Mouse (Mus musculus) kidney, postnatal 0 days (tissue): ENCODE measurements around the gene Tsc2. TPM values are rescaled to one million over a fixed set of nuclear protein-coding genes. Genes with fewer than 3 reads are reported as not detected.

ENCODE experiments used
- ATAC-seq: fragments of 200-750 bp; cut with Nextera tagmentation; replicated peaks from 2 replicates; pipeline ENCODE4 v1.8.0; 2017; ENCODE audit warnings: low read depth, moderate number of reproducible peaks, moderate TSS enrichment, moderate library complexity; ENCODE audit not compliant: low FRiP score
- DNase-seq: peaks from one replicate; pipeline ENCODE4 v3.0.0-alpha.2; 2016; ENCODE audit warnings: low spot score
- H3K27ac ChIP-seq: fragments of 300-500 bp; sonication (generic); 2 replicates; pipeline ENCODE4 v1.5.1; 2014; ENCODE audit warnings: mild to moderate bottlenecking
- H3K27me3 ChIP-seq: fragments of 300-500 bp; sonication (generic); 2 replicates; pipeline ENCODE4 v1.6.1; 2014; ENCODE audit warnings: low read length, mixed read lengths; ENCODE audit not compliant: insufficient read depth
- H3K36me3 ChIP-seq: fragments of 300-500 bp; sonication (generic); 2 replicates; pipeline ENCODE4 v1.6.1; 2014; ENCODE audit warnings: low read length, mixed read lengths; ENCODE audit not compliant: insufficient read depth
- H3K4me1 ChIP-seq: fragments of 300-500 bp; sonication (generic); replicated peaks from 2 replicates; pipeline ENCODE4 v1.6.1; 2014; ENCODE audit warnings: antibody characterized with exemption, low read length, mixed read lengths; ENCODE audit not compliant: insufficient read depth
- H3K4me2 ChIP-seq: fragments of 300-500 bp; sonication (generic); 2 replicates; pipeline ENCODE4 v1.6.1; 2014; ENCODE audit warnings: mild to moderate bottlenecking, low read length, moderate library complexity, mixed read lengths
- H3K4me3 ChIP-seq: fragments of 300-500 bp; sonication (generic); replicated peaks from 2 replicates; pipeline ENCODE4 v1.5.1; 2014; ENCODE audit warnings: low read depth, low read length
- H3K9ac ChIP-seq: fragments of 300-500 bp; sonication (generic); 2 replicates; pipeline ENCODE4 v1.6.1; 2014; ENCODE audit warnings: low read depth, low read length
- H3K9me3 ChIP-seq: fragments of 300-500 bp; sonication (generic); replicated peaks from 2 replicates; pipeline ENCODE4 v1.6.1; 2016; ENCODE audit warnings: low read length, inconsistent platforms, mixed read lengths
- CTCF ChIP-seq: IDR thresholded peaks from 2 replicates; pipeline ENCODE4 v1.5.1; 2016; ENCODE audit warnings: antibody characterized with exemption, low read depth, mild to moderate bottlenecking, moderate library complexity
- WGBS: fragments of 180-500 bp; shearing (Covaris S2); extraction: QIAGEN DNeasy Blood & Tissue Kit; methylation state at CpG from one replicate; pipeline ENCODE4 v1.1.7; 2014; 5-methylcytosine and 5-hydroxymethylcytosine counted together
- microRNA-seq: library from miRNA; unstranded; fragments of <30 nt; microRNA quantifications from one replicate; pipeline ENCODE4, GENCODE M21; 2016
- polyA plus RNA-seq: library from polyadenylated mRNA; unstranded; fragments of >200 nt; fragmentation: Nextera tagmentation; extraction: Ambion mirVana; gene quantifications from 2 replicates; pipeline ENCODE4 v1.2.1, GENCODE M21; 2015

The Tsc2 gene
- polyA plus RNA-seq, 1 experiment from 2014 or later, result 36.4 TPM

GRCm38 (mm10) chr17:24550416-24551049 lies 81.9 kb downstream of the Tsc2 start:
- ATAC-seq, result peak; percentile 79
- peak overlapping the region; percentile 96 for H3K27ac ChIP-seq
- H3K9me3 ChIP-seq, result no peaks in the 10 kb centered on the region
- H3K4me1 ChIP-seq, result 0 out of 2 replicates have a peak, but pooled peaks cover 8% of the 10 kb centered on the region
- no peaks in the 10 kb centered on the region for H3K27me3 ChIP-seq
- peak; percentile 81 for DNase-seq
- peak overlapping the region; percentile 89 for H3K9ac ChIP-seq
- under 1% methylated on average over 44 of the region's 44 CpGs for WGBS
- peak overlapping the region; percentile 64 for H3K4me3 ChIP-seq
- peak overlapping the region; percentile 71 for H3K4me2 ChIP-seq
- no peaks in the 10 kb centered on the region for H3K36me3 ChIP-seq
- peak; percentile 9; the same call in 1 of the 2 replicates for TF ChIP-seq CTCF

- H3K9me3 ChIP-seq, result no peaks in the 10 kb centered on the region
- H3K27me3 ChIP-seq, result no peaks in the 10 kb centered on the region
- peak within 1 kb of the TSS; percentile 71 for H3K4me2 ChIP-seq
- H3K4me3 ChIP-seq, result peak within 1 kb of the TSS; percentile 64
- WGBS, result under 1% methylated on average over 66 of the region's 72 CpGs
- no peaks in the 10 kb centered on the region for H3K36me3 ChIP-seq
- TF ChIP-seq CTCF, result peak; percentile 3; the same call in 1 of the 2 replicates
- peak within 1 kb of the TSS; percentile 89 for H3K9ac ChIP-seq
- peak; percentile 97 for ATAC-seq
- 0 out of 2 replicates have a peak, but pooled peaks cover 8% of the 10 kb centered on the region for H3K4me1 ChIP-seq
- H3K27ac ChIP-seq, result peak within 1 kb of the TSS; percentile 96
- peak; percentile 100 for DNase-seq
These were observed 82.6 kb downstream of the Tsc2 start, which contains the start of gene Pkd1 for GRCm38 (mm10) chr17:24549618-24550415. Gene Pkd1 (plus strand): TSS chr17:24549834.

- DNase-seq (peak; percentile 59), ATAC-seq (no peak; the same call in 1 of the 2 replicates)
- TF ChIP-seq CTCF, result no peak
- H3K4me1 ChIP-seq, result 0 out of 2 replicates have a peak, but pooled peaks cover 8% of the 10 kb centered on the region
- H3K9ac ChIP-seq, result peak overlapping the region; percentile 25; the same call in 1 of the 2 replicates
- H3K36me3 ChIP-seq, result no peaks in the 10 kb centered on the region
- H3K27me3 ChIP-seq, result no peaks in the 10 kb centered on the region
- peak overlapping the region; percentile 64 for H3K4me3 ChIP-seq
- WGBS, result 2% methylated on average over 23 of the region's 23 CpGs
- H3K27ac ChIP-seq, result peak overlapping the region; percentile 96
- peak overlapping the region; percentile 71 for H3K4me2 ChIP-seq
- H3K9me3 ChIP-seq, result no peaks in the 10 kb centered on the region
These were observed 83.4 kb downstream of the Tsc2 start for GRCm38 (mm10) chr17:24548921-24549617.

- TF ChIP-seq CTCF, result no peak
- Histone ChIP-seq H3K4me1 (0 out of 2 replicates have a peak, but pooled peaks cover 8% of the 10 kb centered on the region), H3K9me3 (no peaks in the 10 kb centered on the region), H3K27me3 (no peaks in the 10 kb centered on the region), H3K9ac (peak overlapping the region; percentile 25; the same call in 1 of the 2 replicates), H3K36me3 (no peaks in the 10 kb centered on the region), H3K27ac (peak overlapping the region; percentile 96; the same call in 1 of the 2 replicates), H3K4me3 (peak overlapping the region; percentile 64), H3K4me2 (peak overlapping the region; percentile 71)
- ATAC-seq (no peak), DNase-seq (peak; percentile 56)
- WGBS, result 27% methylated on average over 9 of the region's 9 CpGs
These were observed 84.0 kb downstream of the Tsc2 start for GRCm38 (mm10) chr17:24548435-24548834.

- DNase-seq (no peak), ATAC-seq (no peak)
- Histone ChIP-seq H3K4me3 (no peak overlapping the region), H3K27me3 (no peaks in the 10 kb centered on the region), H3K27ac (no peak overlapping the region), H3K4me2 (no peak overlapping the region), H3K4me1 (no peaks in the 10 kb centered on the region), H3K9ac (no peak overlapping the region), H3K9me3 (no peaks in the 10 kb centered on the region), H3K36me3 (no peaks in the 10 kb centered on the region)
- TF ChIP-seq CTCF, result no peak
- 76% methylated on average over 3 of the region's 3 CpGs for WGBS
These were observed 86.2 kb downstream of the Tsc2 start for GRCm38 (mm10) chr17:24546234-24546633.

Small RNA genes lying within 50 kb of the gene (microRNA-seq; reads per million reads assigned to microRNA genes)
- gene Gm24589, result not detected

Other genes starting within 250 kb of the Tsc2 start
- 191 and 203 TPM in 2 replicates for gene Rnps1, start 218.1 kb downstream of the Tsc2 start, polyA plus RNA-seq
- 109 and 136 TPM in 2 replicates for gene Eci1, start 206.0 kb downstream of the Tsc2 start, polyA plus RNA-seq
- 3.8 and 4.1 TPM in 2 replicates for gene Dnase1l2, start 189.5 kb downstream of the Tsc2 start, polyA plus RNA-seq
- gene E4f1, start 162.3 kb downstream of the Tsc2 start, polyA plus RNA-seq, result 9.8 and 12.0 TPM in 2 replicates
- gene Pgp, start 162.2 kb downstream of the Tsc2 start, polyA plus RNA-seq, result 61.7 and 64.0 TPM in 2 replicates
- gene Bricd5, start 158.7 kb downstream of the Tsc2 start, polyA plus RNA-seq, result 1.2 and 1.6 TPM in 2 replicates
- gene Mlst8, start 153.6 kb downstream of the Tsc2 start, polyA plus RNA-seq, result 24.1 and 24.2 TPM in 2 replicates
- 0.82 and 1.1 TPM in 2 replicates for gene Caskin1, start 144.0 kb downstream of the Tsc2 start, polyA plus RNA-seq
- gene Traf7, start 104.7 kb downstream of the Tsc2 start, polyA plus RNA-seq, result 59.4 and 67.3 TPM in 2 replicates
- gene Rab26, start 98.4 kb downstream of the Tsc2 start, polyA plus RNA-seq, result 3.5 and 3.7 TPM in 2 replicates
- 10.6 and 17.7 TPM in 2 replicates for gene Pkd1, start 82.8 kb downstream of the Tsc2 start, polyA plus RNA-seq
- gene Nthl1, start 50 bp upstream of the Tsc2 start, polyA plus RNA-seq, result 13.4 and 14.9 TPM in 2 replicates
- gene Slc9a3r2, start 17.7 kb upstream of the Tsc2 start, polyA plus RNA-seq, result 141 and 145 TPM in 2 replicates
- gene Npw, start 25.8 kb upstream of the Tsc2 start, polyA plus RNA-seq, result 0.32 and 0.38 TPM in 2 replicates
- gene Zfp598, start 37.1 kb upstream of the Tsc2 start, polyA plus RNA-seq, result 17.5 and 18.1 TPM in 2 replicates
- 1.4 and 1.7 TPM in 2 replicates for gene Syngr3, start 57.3 kb upstream of the Tsc2 start, polyA plus RNA-seq
- gene Gfer, start 63.5 kb upstream of the Tsc2 start, polyA plus RNA-seq, result 43.3 and 47.6 TPM in 2 replicates
- 2.6 and 2.7 TPM in 2 replicates for gene Noxo1, start 63.6 kb upstream of the Tsc2 start, polyA plus RNA-seq
- 50.5 and 57.3 TPM in 2 replicates for gene Tbl3, start 75.0 kb upstream of the Tsc2 start, polyA plus RNA-seq
- gene Rnf151, start 85.4 kb upstream of the Tsc2 start, polyA plus RNA-seq, result not detected in 2 replicates
- 1,452 and 1,460 TPM in 2 replicates for gene Rps2, start 85.5 kb upstream of the Tsc2 start, polyA plus RNA-seq
- 417 and 419 TPM in 2 replicates for gene Ndufb10, start 91.8 kb upstream of the Tsc2 start, polyA plus RNA-seq
- 0.36 and 0.38 TPM in 2 replicates for gene Rpl3l, start 95.2 kb upstream of the Tsc2 start, polyA plus RNA-seq
- gene Msrb1, start 104.0 kb upstream of the Tsc2 start, polyA plus RNA-seq, result 45.8 and 48.6 TPM in 2 replicates
- 33.0 and 38.6 TPM in 2 replicates for gene Hs3st6, start 120.4 kb upstream of the Tsc2 start, polyA plus RNA-seq
- gene Meiob, start 171.7 kb upstream of the Tsc2 start, polyA plus RNA-seq, result 0.23 and 0.47 TPM in 2 replicates
- gene Hagh, start 207.5 kb upstream of the Tsc2 start, polyA plus RNA-seq, result 99.7 and 101 TPM in 2 replicates
- gene Fahd1, start 217.7 kb upstream of the Tsc2 start, polyA plus RNA-seq, result 88.0 and 90.7 TPM in 2 replicates
- gene Igfals, start 233.4 kb upstream of the Tsc2 start, polyA plus RNA-seq, result 6.8 and 8.2 TPM in 2 replicates